Mouse (Mus musculus) hindlimb bud, embryonic 11.5 days (tissue): ENCODE measurements around the gene Slc7a7.

Experiments used
- DNase-seq: peaks from one replicate; pipeline ENCODE4 v3.0.0-alpha.2; 2012; ENCODE audit warnings: low read depth, low spot score; ENCODE audit errors: extremely low spot score

The Slc7a7 gene

DNA sequence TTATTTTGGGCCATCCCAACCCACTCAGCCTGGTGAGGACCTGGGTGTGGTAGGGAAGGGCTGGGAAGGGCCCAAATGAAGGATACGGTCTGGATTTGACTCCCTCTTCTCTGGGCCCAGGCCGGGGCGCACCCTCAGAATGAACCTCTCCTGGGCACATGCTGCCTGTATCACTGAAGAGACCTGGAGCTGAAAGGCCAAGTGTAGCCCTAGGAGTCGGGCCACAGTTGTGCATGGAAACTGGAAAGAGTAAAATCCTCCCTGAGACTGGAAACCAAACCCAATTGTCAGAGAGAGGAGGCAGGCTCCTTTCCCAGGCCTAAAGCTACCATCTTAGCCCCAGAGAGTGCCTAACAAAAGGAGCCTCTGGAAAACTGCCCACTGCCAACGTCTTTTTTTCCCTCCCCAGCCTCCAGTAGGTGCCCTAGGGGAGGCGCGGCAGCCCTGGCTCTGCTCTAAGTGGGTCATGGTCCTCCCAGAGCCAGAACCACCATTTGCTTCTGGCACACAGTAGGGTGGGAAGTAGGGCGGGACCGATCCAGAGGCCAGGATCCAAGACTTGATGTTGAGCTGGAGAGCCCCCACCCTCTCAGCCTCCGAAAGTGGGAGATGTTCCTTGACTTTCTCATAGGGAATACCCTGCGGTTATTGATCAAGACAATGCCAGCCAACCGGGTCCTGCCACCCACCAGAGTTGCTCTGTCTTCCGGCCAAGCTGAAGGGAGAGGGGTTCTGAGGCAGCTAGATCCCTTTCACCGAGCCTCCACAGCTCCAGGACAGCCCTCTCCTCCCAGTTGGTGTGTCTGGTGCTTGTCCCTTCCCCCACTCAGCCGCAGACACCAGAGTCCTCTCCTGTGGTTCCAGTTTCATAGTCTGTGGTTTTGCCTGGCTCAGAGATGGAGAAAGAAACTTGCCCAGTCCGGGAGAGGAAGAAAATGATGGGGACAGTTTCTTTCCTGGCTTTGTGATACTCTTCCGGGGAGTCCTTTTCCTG is 15.6 kb upstream of the Slc7a7 start:
- DNase-seq = no peak

- DNase-seq = no peak
Measured at GRCm38 (mm10) chr14:54432078-54432836, 14.7 kb upstream of the Slc7a7 start.

DNA sequence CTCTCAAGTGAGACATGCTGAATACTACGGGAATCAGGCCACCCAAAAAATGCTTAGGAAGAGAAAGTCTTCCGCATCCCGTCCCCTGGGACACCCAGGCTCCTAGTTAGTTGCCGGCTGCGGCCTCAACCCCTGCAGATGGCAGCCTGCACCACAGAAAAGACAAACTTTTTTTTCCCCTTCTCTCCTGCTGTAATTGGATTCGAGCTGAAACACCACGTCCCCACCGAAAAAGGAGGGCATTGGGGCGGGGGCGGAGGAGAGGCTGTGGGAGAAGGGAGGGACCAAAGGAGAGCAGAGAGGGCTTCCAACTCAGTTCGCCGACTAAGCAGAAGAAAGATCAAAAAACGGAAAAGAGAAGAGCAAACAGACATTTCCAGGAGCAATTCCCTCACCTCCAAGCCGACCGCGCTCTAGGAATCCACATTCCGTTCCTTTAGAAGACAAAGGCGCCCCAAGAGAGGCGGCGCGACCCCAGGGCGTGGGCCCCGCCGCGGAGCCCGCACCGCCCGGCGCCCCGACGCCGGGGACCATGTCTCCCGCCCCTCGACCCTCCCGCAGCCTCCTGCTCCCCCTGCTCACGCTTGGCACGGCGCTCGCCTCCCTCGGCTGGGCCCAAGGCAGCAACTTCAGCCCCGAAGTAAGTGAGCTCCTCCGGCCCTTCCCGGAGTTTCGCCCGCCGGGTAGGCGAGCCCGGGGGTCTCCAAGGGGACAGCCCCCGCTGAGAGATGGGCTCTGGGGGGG is 13.9 kb upstream of the Slc7a7 start, which contains the start of gene Mmp14:
Gene Mmp14 (plus strand): TSS at position 279 of the 744 bp plus-strand sequence.
- DNase-seq = no peak

- no peak for DNase-seq
Measured at GRCm38 (mm10) chr14:54430406-54431145, 13.0 kb upstream of the Slc7a7 start.

DNA sequence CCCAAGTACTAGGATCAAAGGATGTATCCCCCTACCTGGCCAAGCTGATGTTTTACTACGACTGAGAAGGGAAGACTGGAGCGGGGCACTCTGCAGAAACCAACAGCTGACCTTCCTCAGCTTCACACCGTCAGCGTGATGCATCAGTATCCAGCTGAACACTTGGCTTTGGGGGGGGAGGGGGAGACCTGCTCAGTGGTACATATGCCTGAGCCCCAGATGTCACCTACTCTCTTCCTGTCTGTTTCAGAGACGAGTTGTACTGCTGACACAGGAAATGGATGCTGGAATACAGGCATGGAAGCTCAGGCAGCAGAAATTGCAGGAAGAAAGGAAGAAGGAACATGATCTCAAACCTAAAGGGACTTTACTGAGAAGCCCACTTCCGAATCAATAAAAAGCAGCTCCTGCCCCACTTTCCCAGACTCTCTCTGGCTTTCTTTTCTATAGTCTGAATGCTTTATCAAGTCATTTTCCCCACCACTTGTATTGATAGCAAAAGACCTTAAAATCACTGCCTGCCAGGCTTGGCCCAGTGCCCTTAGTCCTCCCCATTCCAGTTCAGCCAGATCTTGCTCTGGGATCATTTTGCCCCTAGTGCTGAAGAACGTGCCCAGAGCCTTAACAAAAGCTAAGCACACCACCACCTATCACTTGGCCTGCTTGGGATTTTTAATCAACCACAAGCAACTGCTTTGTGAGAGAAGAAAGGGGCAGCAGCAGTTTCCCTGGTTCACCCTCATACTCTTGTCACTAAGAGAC is 11.9 kb upstream of the Slc7a7 start:
- DNase-seq = no peak

DNA sequence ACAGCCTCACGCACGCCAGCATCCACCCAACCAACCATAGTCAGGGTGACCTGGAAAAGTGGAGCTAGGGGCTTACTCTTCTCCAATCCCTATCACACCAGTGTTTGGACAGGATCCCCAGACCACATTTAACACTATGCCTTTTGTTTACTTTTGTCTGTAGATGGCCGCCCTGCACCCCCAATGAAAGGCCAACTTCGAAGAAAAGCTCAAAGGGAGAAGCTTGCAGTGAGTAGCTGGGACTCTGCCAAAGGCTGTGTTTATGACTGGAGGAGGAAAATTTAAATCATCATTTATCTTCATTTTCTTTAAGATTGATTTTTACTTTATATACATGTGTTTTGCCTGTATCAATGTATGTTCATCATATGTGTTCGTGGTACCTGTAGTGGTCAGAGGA is 10.8 kb upstream of the Slc7a7 start:
- no peak for DNase-seq

DNA sequence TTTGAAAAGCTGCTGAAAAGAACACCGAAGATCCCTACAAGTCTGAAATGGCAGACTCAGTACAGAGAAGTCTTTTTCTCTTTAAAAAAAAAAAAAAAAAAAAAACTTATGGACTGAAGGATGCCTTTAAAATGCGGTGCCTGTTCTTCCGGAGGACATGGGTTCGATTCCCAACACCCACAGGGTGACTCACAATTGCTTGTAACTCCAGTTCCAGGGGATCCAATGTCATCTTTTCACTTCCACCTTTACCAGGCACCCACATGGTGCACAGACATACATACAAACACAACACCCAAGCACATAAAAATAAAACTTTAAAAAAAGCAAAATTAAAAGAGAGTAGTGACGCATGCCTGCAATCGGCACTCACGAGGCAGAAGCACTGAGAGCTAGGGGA is 10.1 kb upstream of the Slc7a7 start:
- DNase-seq = no peak

GRCm38 (mm10) chr14:54426689-54427398 is 9.3 kb upstream of the Slc7a7 start, which contains the start of gene Mrpl52:
Gene Mrpl52, plus strand, starts transcription at chr14:54426909.
- DNase-seq = peak; percentile 82

- DNase-seq = no peak
Measured at GRCm38 (mm10) chr14:54426003-54426688, 8.6 kb upstream of the Slc7a7 start.

DNA sequence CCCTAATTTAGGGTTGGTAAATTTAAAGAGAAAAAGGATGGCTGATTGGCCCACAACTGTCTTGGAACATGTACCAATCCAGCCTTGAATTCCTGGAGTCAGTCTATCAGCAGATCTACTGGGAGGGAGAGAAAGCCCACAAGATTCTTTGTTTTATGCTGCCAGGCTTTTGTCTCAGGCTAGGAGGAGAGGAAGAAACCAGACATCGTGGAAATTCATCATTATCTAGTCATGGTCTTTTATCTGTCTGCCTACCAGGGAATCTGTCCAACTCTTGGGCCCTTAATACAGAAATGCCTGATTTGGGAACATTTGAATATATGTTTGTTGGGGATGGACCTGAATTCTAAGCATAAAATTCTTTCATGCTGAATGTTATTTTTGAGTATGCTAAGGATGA is 8.0 kb upstream of the Slc7a7 start:
- no peak for DNase-seq

DNA sequence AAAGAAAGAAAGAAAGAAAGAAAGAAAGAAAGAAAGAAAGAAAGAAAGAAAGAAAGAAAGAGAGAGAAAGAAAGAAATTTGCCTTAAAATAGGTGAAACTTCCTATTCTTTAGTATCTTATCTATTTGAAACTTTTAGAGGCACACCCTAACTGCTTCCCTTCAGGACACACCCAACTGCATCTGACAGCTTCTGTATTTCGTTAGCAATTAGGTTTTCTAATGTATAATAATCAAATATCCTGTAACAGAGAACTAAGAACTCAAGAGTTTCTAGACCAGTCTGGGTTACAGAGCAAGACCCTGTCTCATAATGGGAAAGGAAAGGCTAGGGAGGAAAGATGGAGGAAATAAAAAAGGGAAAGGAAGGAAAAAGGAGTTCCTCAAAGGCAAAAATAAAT is 7.1 kb upstream of the Slc7a7 start:
- no peak for DNase-seq

DNA sequence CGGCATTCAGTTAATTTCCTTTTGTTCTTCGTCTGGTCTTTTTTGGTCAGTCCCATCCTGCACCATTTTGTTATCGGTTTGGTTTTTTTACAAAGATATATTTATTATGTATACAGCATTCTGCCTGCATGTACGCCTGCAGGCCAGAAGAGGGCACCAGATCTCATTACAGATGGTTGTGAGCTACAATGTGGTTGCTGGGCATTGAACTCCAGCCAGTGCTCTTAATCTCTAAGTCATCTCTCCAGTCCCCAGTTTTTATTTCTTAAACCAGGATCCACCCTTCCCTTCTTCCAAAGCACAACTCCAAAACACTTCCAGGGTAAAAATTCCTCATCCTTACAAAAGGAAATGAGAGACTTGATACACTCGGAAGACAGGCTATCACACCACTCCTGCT is 5.8 kb upstream of the Slc7a7 start:
- no peak for DNase-seq

DNA sequence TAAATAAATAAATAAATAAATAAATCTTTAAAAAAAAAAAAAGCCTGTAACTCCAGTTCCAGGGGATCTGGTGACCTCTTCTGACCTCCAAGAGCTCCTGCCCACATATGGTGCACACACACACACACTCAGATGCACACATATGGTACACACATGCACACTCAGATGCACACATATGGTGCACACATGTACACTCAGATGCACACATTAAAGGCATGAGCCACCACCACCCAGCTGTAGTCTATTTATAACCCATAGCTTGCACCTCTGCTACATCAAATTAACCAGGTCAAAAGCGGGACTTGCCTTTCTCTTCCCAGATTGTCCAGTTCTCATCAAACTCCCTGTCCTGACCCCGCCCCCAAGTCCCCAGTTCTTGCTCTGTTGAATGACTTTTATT is 3.4 kb upstream of the Slc7a7 start:
- DNase-seq = no peak

GRCm38 (mm10) chr14:54416830-54417229 is 750 bp downstream of the Slc7a7 start:
- DNase-seq = no peak

DNA sequence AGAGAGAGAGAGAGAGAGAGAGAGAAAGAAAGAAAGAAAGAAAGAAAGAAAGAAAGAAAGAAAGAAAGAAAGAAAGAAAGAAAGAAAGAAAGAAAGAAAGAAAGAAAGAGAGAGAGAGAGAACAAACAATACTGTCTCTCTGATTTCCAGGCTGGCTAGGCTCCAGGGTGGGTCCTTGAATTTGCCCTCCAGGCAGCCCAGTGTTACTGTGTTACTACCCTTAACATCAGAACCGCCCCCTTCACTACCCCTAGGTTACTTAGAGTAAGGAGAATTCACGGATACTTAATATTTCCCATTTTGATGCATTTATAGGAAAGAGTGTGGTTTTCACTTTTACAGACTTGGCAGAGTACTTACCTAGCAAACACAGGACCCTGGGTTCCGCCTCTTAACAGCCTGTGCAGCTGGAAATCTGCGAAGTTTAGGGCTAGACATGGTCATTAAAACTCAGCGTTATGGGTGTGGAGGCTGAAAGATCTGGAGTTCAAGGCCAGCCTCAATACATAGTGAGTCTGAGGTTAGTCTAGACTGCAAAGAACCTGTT is 1.3 kb downstream of the Slc7a7 start:
- no peak for DNase-seq

- no peak for DNase-seq
Measured at GRCm38 (mm10) chr14:54415241-54416020, 2.1 kb downstream of the Slc7a7 start.
